Mouse (Mus musculus) midbrain, embryonic 16.5 days (tissue): ENCODE measurements at regions not wholly inside any gene's neighbourhood (a gene's known extent, or its start where the extent isn't known, plus 50 kb on each side); places are given as distances from the start of the nearest gene placed in this dataset.
A peak's percentile ranks its signal among the peaks of the same experiment; 100 is the strongest.

Experiments
- ATAC-seq: fragments of 200-750 bp; cut with Nextera tagmentation; 2 replicates; pipeline ENCODE4 v1.8.0; 2017; ENCODE audit warnings: moderate TSS enrichment
- H3K27ac ChIP-seq: fragments of 300-500 bp; sonication (generic); 2 replicates; pipeline ENCODE4 v1.5.1; 2014; ENCODE audit warnings: mild to moderate bottlenecking, low read length, mixed read lengths
- H3K27me3 ChIP-seq: fragments of 300-500 bp; sonication (generic); 2 replicates; pipeline ENCODE4 v1.6.1; 2014; ENCODE audit warnings: low read depth, low read length, mixed read lengths; ENCODE audit not compliant: control insufficient read depth, insufficient read depth
- H3K36me3 ChIP-seq: fragments of 300-500 bp; sonication (generic); 2 replicates; pipeline ENCODE4 v1.6.1; 2014; ENCODE audit warnings: mild to moderate bottlenecking, low read length, moderate library complexity, mixed read lengths; ENCODE audit not compliant: control insufficient read depth, insufficient read depth
- H3K4me1 ChIP-seq: fragments of 300-500 bp; sonication (generic); 2 replicates; pipeline ENCODE4 v1.6.1; 2014; ENCODE audit warnings: mild to moderate bottlenecking, low read length, mixed read lengths; ENCODE audit not compliant: control insufficient read depth, insufficient read depth
- H3K4me2 ChIP-seq: fragments of 300-500 bp; sonication (generic); 2 replicates; pipeline ENCODE4 v1.6.1; 2014; ENCODE audit warnings: mild to moderate bottlenecking, low read length, mixed read lengths
- H3K4me3 ChIP-seq: fragments of 300-500 bp; sonication (generic); 2 replicates; pipeline ENCODE4 v1.5.1; 2014; ENCODE audit warnings: low read depth, mild to moderate bottlenecking, low read length, moderate library complexity, mixed read lengths
- H3K9ac ChIP-seq: fragments of 300-500 bp; sonication (generic); 2 replicates; pipeline ENCODE4 v1.6.1; 2014; ENCODE audit warnings: low read depth, low read length, mixed read lengths
- H3K9me3 ChIP-seq: fragments of 300-500 bp; sonication (generic); replicated peaks from 2 replicates; pipeline ENCODE4 v1.6.1; 2014; ENCODE audit warnings: mild to moderate bottlenecking, low read length, mixed read lengths; ENCODE audit not compliant: control insufficient read depth, poor library complexity, severe bottlenecking
- WGBS: fragments of 180-500 bp; shearing (Covaris S2); extraction: QIAGEN DNeasy Blood & Tissue Kit; methylation state at CpG from one replicate; pipeline ENCODE4 v1.1.7; 2014; 5-methylcytosine and 5-hydroxymethylcytosine counted together

DNA sequence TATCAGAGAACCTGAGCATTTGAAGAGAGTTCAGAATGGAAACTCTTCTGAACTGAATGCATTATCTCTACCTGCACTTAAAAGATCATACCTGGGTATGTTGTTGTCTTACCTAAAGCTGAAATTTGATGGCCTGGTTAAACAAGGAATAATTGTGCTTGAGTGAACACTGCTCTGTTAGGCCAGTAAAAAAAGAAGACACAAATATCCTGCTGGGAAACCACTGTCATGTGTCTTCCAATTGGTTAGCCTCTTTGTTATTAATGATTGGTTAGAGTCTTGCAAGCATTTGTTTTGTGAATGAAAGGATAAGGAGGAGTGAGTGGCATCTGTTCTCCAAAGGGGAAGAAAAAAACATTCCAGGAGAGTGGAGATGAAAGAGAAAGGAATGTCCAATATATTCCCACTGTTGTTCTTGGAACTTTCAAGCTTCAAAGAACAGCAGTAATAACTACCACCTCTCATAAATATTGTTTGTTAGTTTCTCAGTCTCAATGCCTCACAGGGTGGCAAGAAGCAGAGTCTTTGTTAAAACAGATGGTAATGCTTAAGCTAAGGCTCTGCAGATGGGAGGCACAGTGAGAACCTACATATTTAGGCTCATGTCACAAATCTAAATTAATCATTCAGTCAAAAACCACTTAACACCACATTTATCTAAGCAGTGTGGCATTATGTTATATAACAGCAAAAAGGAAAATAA lies 165.5 kb downstream of the Dsel start:
- no peak overlapping the region for H3K9ac ChIP-seq
- H3K36me3 ChIP-seq = no peaks in the 10 kb centered on the region
- H3K27me3 ChIP-seq = no peaks in the 10 kb centered on the region
- ATAC-seq = no peak
- H3K4me1 ChIP-seq = no peaks in the 10 kb centered on the region
- no peak overlapping the region for H3K4me3 ChIP-seq
- H3K9me3 ChIP-seq = no peaks in the 10 kb centered on the region
- H3K4me2 ChIP-seq = no peak overlapping the region
- H3K27ac ChIP-seq = no peak overlapping the region

DNA sequence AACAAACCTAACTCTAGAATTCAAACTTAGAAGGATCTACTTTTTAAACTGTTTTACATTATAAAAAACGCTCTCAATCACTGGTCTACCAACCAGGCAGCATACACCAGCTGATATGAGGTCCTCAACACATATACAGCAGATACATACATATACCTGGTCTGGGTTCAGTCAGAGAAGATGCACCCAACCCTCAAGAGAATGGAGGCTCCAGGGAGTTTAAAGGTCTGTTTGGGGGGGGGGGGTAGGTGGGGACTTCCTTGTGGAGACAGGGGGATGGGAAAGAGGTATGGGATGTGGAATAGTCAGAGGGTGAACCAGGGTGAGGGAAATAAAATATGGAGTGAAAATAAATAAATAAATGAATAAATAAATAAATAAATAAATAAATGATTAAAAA lies 203.8 kb downstream of the Dsel start:
- H3K27ac ChIP-seq = no peak overlapping the region
- no peak overlapping the region for H3K4me3 ChIP-seq
- H3K4me2 ChIP-seq = no peak overlapping the region
- H3K36me3 ChIP-seq = no peaks in the 10 kb centered on the region
- no peaks in the 10 kb centered on the region for H3K4me1 ChIP-seq
- H3K9ac ChIP-seq = no peak overlapping the region
- ATAC-seq = peak; percentile 48; the same call in 1 of the 2 replicates
- no peaks in the 10 kb centered on the region for H3K27me3 ChIP-seq
- H3K9me3 ChIP-seq = no peaks in the 10 kb centered on the region
- WGBS = 76% methylated on average over 1 of the region's 1 CpGs

- 5% methylated on average over 2 of the region's 2 CpGs for WGBS
Observed at GRCm38 (mm10) chr1:111660099-111660670, 204.5 kb downstream of the Dsel start.

DNA sequence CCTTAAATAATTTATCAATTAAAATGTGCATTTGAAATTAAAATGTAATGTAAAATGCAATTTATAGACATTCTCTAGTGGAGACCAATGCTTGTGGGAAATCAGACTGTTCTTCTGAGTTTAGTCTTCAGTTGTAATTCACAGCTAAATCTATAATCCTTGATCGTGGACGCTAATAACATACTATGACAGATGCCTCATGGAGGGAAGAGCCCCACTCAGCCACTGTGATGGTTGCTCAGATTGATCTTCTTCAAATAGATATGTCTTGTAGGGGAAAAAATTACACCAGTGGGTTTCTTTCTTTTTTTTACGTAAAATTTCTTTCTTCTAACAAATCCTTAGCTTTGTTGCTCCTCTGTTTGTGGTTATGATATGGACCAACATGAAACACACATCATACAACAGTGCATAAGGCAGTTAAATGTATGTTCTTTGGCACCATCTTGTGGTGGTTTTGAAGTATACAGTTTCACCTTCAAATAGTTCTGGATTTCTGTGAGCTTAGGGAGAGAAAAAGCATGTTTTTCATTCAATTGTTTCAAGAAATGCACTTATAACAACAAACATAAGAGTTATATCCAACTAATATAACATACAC lies 230.8 kb downstream of the Dsel start:
- Histone ChIP-seq H3K27ac (no peak overlapping the region), H3K4me2 (no peak overlapping the region), H3K9me3 (no peaks in the 10 kb centered on the region), H3K27me3 (no peaks in the 10 kb centered on the region), H3K9ac (no peak overlapping the region), H3K36me3 (no peaks in the 10 kb centered on the region), H3K4me3 (no peak overlapping the region), H3K4me1 (no peaks in the 10 kb centered on the region)
- 42% methylated on average over 3 of the region's 3 CpGs for WGBS
- peak; percentile 97 for ATAC-seq

More at GRCm38 (mm10) chr1:111660099-111660670, 204.5 kb downstream of the Dsel start:
- Histone ChIP-seq H3K9me3 (no peaks in the 10 kb centered on the region), H3K4me3 (no peak overlapping the region), H3K27me3 (no peaks in the 10 kb centered on the region), H3K9ac (no peak overlapping the region), H3K4me1 (no peaks in the 10 kb centered on the region), H3K4me2 (no peak overlapping the region), H3K36me3 (no peaks in the 10 kb centered on the region), H3K27ac (no peak overlapping the region)
- peak; percentile 67; the same call in 1 of the 2 replicates for ATAC-seq
